Mouse (Mus musculus): ENCODE measurements around the gene Osbp. TPM values are rescaled to one million over a fixed set of nuclear protein-coding genes. Genes with fewer than 3 reads are reported as not detected.

Osbp gene
- polyA plus RNA-seq, 1 experiment, result 39.9 TPM

DNA sequence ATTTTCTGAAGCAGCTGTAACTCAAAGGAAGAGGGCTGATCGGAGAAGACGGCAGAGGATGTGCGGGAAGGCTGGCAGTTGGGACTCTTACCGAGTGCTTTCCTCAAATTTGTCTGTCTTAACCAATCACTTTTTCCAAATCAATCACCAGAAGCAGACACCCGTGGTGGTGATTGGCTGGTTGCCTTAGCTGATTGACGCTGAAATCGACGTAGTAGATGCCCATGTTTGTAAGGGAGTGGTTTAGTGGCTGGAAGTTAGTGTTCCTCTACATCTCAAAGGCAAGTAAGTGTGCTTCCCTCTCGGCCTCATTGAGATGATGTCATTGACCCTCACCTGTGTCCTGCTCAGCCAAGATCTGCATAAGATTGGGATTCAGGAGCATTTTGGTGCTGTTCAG, 26.3 kb downstream of the Osbp start:
- DNase-seq, result no peak

DNA sequence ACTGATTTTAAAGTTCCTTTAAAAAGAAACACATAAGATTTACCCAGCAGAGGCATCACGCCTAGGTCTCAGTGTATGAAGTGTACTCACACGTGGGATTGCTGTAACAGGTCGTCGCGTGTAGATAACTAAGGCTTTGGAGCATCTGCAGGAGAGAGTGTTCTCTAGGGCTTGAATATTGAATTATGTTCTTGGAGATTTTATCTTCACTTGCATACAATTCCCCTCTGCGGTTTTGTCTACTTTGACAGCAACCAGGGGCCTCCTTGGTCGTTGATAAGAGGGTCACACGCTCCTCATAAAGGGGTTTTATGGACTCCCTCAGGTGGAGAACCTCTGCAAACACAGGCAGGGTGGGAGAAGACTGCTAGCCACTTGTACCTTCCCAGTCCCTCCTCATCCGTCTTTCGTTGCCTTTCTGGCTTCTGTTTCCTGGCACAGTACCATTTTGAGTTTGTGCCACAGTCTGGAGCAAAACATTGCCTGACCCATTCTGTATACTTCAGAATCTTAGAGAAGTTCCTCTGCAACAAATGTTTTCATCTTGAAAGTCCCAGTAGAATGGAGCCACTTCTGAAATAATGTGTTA, 26.8 kb downstream of the Osbp start:
- H3K27ac ChIP-seq (ENCODE audit: insufficient read depth, low read length), result no peak overlapping the region
- H3K27me3 ChIP-seq (ENCODE audit: control insufficient read depth, insufficient read depth, low read length), result no peaks in the 10 kb centered on the region
- no peak overlapping the region for H3K4me3 ChIP-seq (replicated peaks; ENCODE audit: insufficient read depth, low read depth, low read length)
- no peaks in the 10 kb centered on the region for H3K4me1 ChIP-seq (ENCODE audit: control insufficient read depth, insufficient read depth, low read length)
- TF ChIP-seq POLR2A (IDR thresholded peaks at IDR 0.05; ENCODE audit: borderline replicate concordance, insufficient read depth, low read length) (no peak), CTCF (IDR thresholded peaks at IDR 0.05; ENCODE audit: borderline replicate concordance, insufficient read depth, low read depth, low read length) (no peak)
- DNase-seq, result no peak
- WGBS, result 76% methylated on average over 10 of the region's 10 CpGs

More for the DNA sequence above, 26.3 kb downstream of the Osbp start:
- no peak overlapping the region for H3K4me3 ChIP-seq (replicated peaks; ENCODE audit: insufficient read depth, low read depth, low read length)
- no peaks in the 10 kb centered on the region for H3K4me1 ChIP-seq (ENCODE audit: control insufficient read depth, insufficient read depth, low read length)
- TF ChIP-seq CTCF (IDR thresholded peaks at IDR 0.05; ENCODE audit: borderline replicate concordance, insufficient read depth, low read depth, low read length) (no peak), POLR2A (IDR thresholded peaks at IDR 0.05; ENCODE audit: borderline replicate concordance, insufficient read depth, low read length) (no peak)
- no peak overlapping the region for H3K27ac ChIP-seq (ENCODE audit: insufficient read depth, low read length)
- WGBS, result 88% methylated on average over 9 of the region's 9 CpGs
- H3K27me3 ChIP-seq (ENCODE audit: control insufficient read depth, insufficient read depth, low read length), result no peaks in the 10 kb centered on the region

DNA sequence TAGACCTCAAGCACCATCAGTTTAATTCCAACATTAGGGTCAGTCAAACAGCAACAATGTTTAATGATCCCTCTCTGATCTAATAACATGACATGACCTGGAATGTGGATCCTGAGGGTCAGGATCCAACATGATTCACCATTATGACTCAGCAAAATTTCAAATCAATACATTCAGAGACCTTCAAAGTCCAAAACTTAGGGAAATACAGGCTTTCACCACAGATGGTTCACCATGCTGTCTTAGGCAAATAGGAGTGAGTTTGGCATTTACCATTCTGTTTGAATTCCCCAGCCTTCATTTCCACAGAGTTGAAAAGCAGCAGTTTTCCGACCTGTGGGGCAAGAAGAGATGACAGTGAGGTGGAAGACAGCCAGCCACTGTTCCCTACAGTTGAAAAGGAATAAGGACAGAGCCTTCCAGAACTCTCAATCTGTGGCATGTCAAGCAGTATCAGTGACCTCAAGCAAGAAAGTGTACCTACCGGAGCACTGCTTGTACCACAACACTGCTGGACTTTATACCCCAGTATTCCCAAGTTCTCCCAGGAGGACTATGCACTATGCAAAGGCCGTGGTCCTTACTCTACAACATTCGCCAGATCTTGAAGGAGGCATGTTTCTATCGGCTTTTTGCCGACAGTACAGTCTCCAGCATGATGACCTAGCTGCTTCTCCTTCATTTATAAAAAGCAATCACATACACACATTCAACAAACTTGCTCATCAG, 29.1 kb downstream of the Osbp start:
- H3K4me3 ChIP-seq (replicated peaks; ENCODE audit: insufficient read depth, low read depth, low read length), result no peak overlapping the region
- no peak for DNase-seq
- H3K4me1 ChIP-seq (ENCODE audit: control insufficient read depth, insufficient read depth, low read length), result no peaks in the 10 kb centered on the region
- H3K27ac ChIP-seq (ENCODE audit: insufficient read depth, low read length), result no peak overlapping the region
- TF ChIP-seq CTCF (IDR thresholded peaks at IDR 0.05; ENCODE audit: borderline replicate concordance, insufficient read depth, low read depth, low read length) (no peak), POLR2A (IDR thresholded peaks at IDR 0.05; ENCODE audit: borderline replicate concordance, insufficient read depth, low read length) (no peak)
- no peaks in the 10 kb centered on the region for H3K27me3 ChIP-seq (ENCODE audit: control insufficient read depth, insufficient read depth, low read length)
- 86% methylated on average over 6 of the region's 6 CpGs for WGBS

DNA sequence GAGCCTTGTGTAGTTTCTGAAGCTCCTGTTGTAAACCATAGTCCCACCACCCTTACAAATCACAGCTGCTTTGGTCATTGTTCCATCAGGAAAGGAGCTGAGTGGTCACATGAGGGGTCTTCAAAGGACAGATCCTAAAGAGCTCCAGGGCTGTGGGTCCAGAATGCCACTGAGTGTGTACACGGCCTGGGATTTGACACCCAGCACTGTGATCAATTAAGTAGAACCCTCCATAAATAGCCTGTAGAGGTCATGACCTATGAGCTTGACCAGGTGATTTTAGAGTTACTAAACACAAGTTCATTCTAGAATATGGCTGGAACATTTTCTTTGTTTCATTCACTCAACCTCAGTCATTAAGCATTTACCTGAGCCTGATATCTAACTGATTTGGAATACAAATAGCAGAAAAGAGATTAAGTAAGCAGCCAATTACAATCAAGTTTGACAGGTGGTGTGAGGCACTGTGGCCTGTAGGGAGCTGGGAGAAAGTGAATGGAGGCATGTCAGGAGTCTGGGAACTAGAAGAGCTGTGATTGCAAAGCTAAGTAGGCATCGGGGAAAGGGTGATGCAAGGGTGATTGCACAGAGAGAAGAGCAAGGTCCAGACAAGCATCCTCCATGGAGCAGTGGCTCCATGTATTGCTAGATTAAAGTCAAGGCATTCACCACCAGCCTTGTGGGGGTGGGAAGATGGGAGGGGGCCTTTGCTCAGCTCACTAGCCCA, 30.1 kb downstream of the Osbp start:
- no peak overlapping the region for H3K27ac ChIP-seq (ENCODE audit: insufficient read depth, low read length)
- 76% methylated on average over 2 of the region's 2 CpGs for WGBS
- H3K27me3 ChIP-seq (ENCODE audit: control insufficient read depth, insufficient read depth, low read length), result no peaks in the 10 kb centered on the region
- H3K4me1 ChIP-seq (ENCODE audit: control insufficient read depth, insufficient read depth, low read length), result no peaks in the 10 kb centered on the region
- no peak overlapping the region for H3K4me3 ChIP-seq (replicated peaks; ENCODE audit: insufficient read depth, low read depth, low read length)
- no peak for DNase-seq
- TF ChIP-seq CTCF (IDR thresholded peaks at IDR 0.05; ENCODE audit: borderline replicate concordance, insufficient read depth, low read depth, low read length) (no peak), POLR2A (IDR thresholded peaks at IDR 0.05; ENCODE audit: borderline replicate concordance, insufficient read depth, low read length) (no peak)

DNA sequence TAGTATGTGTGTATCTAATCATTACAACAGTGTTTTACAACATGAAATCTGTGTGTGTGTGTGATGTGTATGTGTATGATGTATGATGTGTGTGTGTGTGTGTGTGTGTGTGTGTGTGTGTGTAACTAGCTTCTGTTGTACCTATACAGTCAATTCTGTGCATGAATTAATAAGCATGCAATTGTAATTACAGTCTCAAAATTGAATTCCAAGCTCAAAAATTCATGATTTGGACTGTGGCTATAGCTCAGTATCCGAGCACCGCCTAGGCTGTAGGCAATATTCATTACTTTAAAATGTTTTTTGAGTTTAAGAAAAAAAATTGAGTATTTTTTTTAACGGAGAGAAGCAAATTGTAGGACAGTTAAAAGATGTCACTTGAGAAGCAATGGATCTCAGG, 35.9 kb downstream of the Osbp start:
- WGBS, result 33% methylated on average over 3 of the region's 3 CpGs
- no peak for DNase-seq
- TF ChIP-seq POLR2A (IDR thresholded peaks at IDR 0.05; ENCODE audit: borderline replicate concordance, insufficient read depth, low read length) (no peak), CTCF (IDR thresholded peaks at IDR 0.05; ENCODE audit: borderline replicate concordance, insufficient read depth, low read depth, low read length) (no peak)
- H3K4me1 ChIP-seq (ENCODE audit: control insufficient read depth, insufficient read depth, low read length), result peaks cover 4% of the 10 kb centered on the region; the same call in 1 of the 2 replicates
- no peak overlapping the region for H3K4me3 ChIP-seq (replicated peaks; ENCODE audit: insufficient read depth, low read depth, low read length)
- no peak overlapping the region for H3K27ac ChIP-seq (ENCODE audit: insufficient read depth, low read length)
- H3K27me3 ChIP-seq (ENCODE audit: control insufficient read depth, insufficient read depth, low read length), result no peaks in the 10 kb centered on the region

DNA sequence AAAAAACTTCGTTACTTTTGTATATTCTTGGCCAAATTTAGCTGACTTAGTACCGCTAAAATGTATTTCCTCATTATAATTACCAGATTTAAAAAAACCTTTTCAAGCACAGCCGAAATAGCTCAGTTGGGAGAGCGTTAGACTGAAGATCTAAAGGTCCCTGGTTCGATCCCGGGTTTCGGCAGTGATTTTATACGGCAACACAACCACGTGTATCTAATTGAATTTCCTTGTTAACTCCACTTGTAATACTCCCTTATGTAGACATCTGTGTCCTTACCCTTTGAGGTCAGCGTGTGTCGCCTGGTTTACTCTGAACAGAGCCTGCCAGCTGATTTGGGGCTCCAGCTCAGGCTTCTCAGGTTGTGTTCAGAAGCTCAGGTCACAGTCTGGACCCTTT, 36.4 kb downstream of the Osbp start:
- H3K27me3 ChIP-seq (ENCODE audit: control insufficient read depth, insufficient read depth, low read length), result no peaks in the 10 kb centered on the region
- DNase-seq, result peak; percentile 59 to 67
- no peak overlapping the region for H3K27ac ChIP-seq (ENCODE audit: insufficient read depth, low read length)
- 4% methylated on average over 11 of the region's 11 CpGs for WGBS
- TF ChIP-seq POLR2A (IDR thresholded peaks at IDR 0.05; ENCODE audit: borderline replicate concordance, insufficient read depth, low read length), result no peak
- TF ChIP-seq CTCF (IDR thresholded peaks at IDR 0.05; ENCODE audit: borderline replicate concordance, insufficient read depth, low read depth, low read length), result no peak
- peak overlapping the region; percentile 36 for H3K4me3 ChIP-seq (replicated peaks; ENCODE audit: insufficient read depth, low read depth, low read length)
- peaks cover 4% of the 10 kb centered on the region; the same call in 1 of the 2 replicates for H3K4me1 ChIP-seq (ENCODE audit: control insufficient read depth, insufficient read depth, low read length)

DNA sequence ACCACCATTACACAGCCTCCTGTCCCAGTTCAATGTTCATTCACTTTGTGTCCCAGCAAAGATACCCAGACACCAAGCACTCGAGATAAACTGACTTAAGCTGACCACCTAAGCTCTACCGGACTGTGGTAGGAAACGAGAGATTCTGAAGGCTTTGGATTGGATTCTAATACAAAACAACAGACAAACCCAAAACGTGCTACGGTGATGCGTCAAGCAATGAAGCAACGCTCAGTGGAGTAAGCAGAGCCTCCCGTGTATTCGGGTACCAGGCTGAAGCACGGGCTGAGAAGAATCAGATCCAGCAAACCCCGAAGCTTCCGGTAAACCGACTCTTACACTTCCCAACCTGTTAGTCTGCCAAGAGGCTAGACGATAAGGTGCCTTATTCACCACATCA, 37.0 kb downstream of the Osbp start:
- no peak for DNase-seq
- no peak overlapping the region for H3K27ac ChIP-seq (ENCODE audit: insufficient read depth, low read length)
- H3K27me3 ChIP-seq (ENCODE audit: control insufficient read depth, insufficient read depth, low read length), result no peaks in the 10 kb centered on the region
- H3K4me1 ChIP-seq (ENCODE audit: control insufficient read depth, insufficient read depth, low read length), result peaks cover 4% of the 10 kb centered on the region; the same call in 1 of the 2 replicates
- H3K4me3 ChIP-seq (replicated peaks; ENCODE audit: insufficient read depth, low read depth, low read length), result no peak overlapping the region
- TF ChIP-seq POLR2A (IDR thresholded peaks at IDR 0.05; ENCODE audit: borderline replicate concordance, insufficient read depth, low read length) (no peak), CTCF (IDR thresholded peaks at IDR 0.05; ENCODE audit: borderline replicate concordance, insufficient read depth, low read depth, low read length) (no peak)
- WGBS, result 60% methylated on average over 14 of the region's 14 CpGs
